Mouse (Mus musculus) inflammation-experienced regulatory T-cells, adult 16 weeks (primary cell): Measurements from ENCODE around the gene Ang. TPM values are rescaled to one million over a fixed set of nuclear protein-coding genes. Genes with fewer than 3 reads are reported as not detected.

Source experiments
- polyA plus RNA-seq: library from polyadenylated mRNA; unstranded; fragments of 100-300 nt; shearing (Covaris generic); gene quantifications from one replicate; pipeline ENCODE4 v1.2.1, GENCODE M21; 2017

Gene Ang
- 5.2 TPM for polyA plus RNA-seq

GRCm38 (mm10) chr14:51090921-51091900 lies at the start of gene Ang, which contains the start of gene Rnase4:
Gene Ang (plus strand): TSS chr14:51091150.
Gene Rnase4 (plus strand): TSS chr14:51091077.

GRCm38 (mm10) chr14:51041769-51042168 lies 49.2 kb upstream of the Ang start, which contains the start of gene Rnase9:
Gene Rnase9 (minus strand): TSS chr14:51041869.

DNA sequence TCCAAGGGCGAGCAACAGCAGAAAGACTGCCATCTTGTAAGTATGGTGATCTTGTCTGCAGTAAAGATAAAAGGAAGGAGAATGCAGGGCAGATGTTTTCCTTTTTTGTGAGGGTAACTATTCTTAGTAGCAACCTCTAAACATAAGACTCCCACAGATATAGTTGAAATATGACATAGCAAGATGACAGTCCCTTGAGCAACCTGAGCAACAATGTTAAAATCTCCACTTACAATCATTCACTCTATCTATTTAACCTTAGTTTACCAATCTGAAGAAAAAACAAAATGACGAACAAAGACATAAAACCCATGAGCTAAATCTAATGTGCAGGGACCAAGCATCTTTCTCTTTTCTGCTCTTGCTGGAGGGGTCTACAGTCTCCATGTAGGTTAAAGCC lies 40.9 kb upstream of the Ang start, which contains the start of gene Rnase11:
Gene Rnase11, minus strand, starts transcription at position 101 of the 400 bp plus-strand sequence.

DNA sequence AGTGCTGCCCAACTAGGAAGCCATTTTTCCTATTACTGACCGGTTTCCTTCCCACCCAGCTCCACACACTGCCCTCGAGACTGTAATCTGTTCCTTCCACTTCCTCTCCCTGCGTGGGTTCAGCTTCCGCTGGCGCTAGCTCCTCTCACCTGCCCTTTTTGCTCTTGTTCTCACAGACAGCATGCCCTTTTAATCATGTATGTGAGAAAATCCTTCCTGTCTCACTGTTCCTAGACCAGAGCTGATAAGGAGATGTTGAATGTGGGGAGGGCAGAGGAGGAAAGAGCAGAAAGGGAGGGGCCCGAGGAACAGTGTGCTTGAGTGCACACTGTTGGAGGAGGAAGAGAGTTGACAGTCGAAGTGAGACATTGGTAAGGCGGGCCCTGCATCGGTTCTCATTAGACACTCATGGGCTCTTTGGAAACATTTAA lies 33.5 kb upstream of the Ang start, which contains the start of gene Rnase12:
Gene Rnase12, minus strand, starts transcription at position 261 of the 431 bp plus-strand sequence.

GRCm38 (mm10) chr14:51074335-51074734 lies 16.6 kb upstream of the Ang start, which contains the start of gene Olfr750:
Gene Olfr750 (minus strand): TSS chr14:51074435.

DNA sequence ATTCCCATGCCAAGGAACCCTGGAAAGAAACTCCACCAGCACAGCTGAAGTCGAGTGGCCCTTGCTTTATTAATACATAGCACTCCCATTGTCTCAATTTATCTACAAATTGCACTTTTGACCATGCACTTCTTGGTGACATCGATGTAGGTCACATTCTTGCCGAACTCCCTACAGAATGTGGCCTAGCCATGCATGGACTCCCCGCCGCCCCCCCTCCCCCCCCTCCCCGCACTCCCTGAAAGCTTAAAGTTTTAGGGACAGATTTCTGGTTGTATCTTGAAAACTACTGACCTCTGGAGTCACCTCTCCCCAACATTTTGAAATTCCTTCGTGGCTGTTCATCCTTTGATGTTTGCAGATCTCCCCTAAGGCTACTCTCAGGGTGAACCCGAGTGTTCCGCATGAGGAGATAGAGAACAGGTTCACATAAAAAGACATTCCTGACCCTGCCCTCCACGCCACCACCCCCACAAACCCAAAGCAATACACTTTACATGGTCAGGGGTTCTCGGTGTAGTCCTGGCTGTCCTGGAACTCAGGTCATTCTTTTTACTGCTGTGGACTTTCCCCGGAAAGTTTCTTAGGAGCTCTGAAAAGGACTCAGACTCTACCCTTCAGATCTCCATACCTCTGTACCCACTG lies 23.1 kb downstream of the Ang start, which contains the start of gene Eddm3b:
Gene Eddm3b, plus strand, starts transcription at position 511 of the 645 bp plus-strand sequence.

GRCm38 (mm10) chr14:51146685-51147084 lies 55.7 kb downstream of the Ang start, which contains the start of gene Rnase1:
Gene Rnase1 (minus strand): TSS chr14:51146785.

Other genes starting within 250 kb of the Ang start
- 26.3 TPM for gene Tep1, start 220.6 kb upstream of the Ang start, polyA plus RNA-seq
- not detected for gene Klhl33, start 193.6 kb upstream of the Ang start, polyA plus RNA-seq
- gene Osgep, start 166.3 kb upstream of the Ang start, polyA plus RNA-seq = 123 TPM
- gene Apex1, start 166.2 kb upstream of the Ang start, polyA plus RNA-seq = 66.0 TPM
- 17.4 TPM for gene Pip4p1, start 160.3 kb upstream of the Ang start, polyA plus RNA-seq
- gene Pnp, start 160.1 kb upstream of the Ang start, polyA plus RNA-seq = 72.3 TPM
- not detected for gene Gm49342, start 146.6 kb upstream of the Ang start, polyA plus RNA-seq
- 0.77 TPM for gene Pnp2, start 135.2 kb upstream of the Ang start, polyA plus RNA-seq
- gene Rnase10, start 83.4 kb upstream of the Ang start, polyA plus RNA-seq = not detected
- not detected for gene Rnase9, start 49.3 kb upstream of the Ang start, polyA plus RNA-seq
- not detected for gene Rnase11, start 41.0 kb upstream of the Ang start, polyA plus RNA-seq
- gene Rnase12, start 33.5 kb upstream of the Ang start, polyA plus RNA-seq = not detected
- gene Olfr750, start 16.7 kb upstream of the Ang start, polyA plus RNA-seq = 0.16 TPM
- 23.0 TPM for gene Rnase4, start 73 bp upstream of the Ang start, polyA plus RNA-seq
- gene Eddm3b, start 23.3 kb downstream of the Ang start, polyA plus RNA-seq = not detected
- gene Rnase6, start 32.8 kb downstream of the Ang start, polyA plus RNA-seq = 2.7 TPM
- gene Rnase1, start 55.6 kb downstream of the Ang start, polyA plus RNA-seq = not detected
- not detected for gene Rnase2b, start 71.1 kb downstream of the Ang start, polyA plus RNA-seq
- not detected for gene Ang2, start 108.0 kb downstream of the Ang start, polyA plus RNA-seq
- gene Ear14, start 112.2 kb downstream of the Ang start, polyA plus RNA-seq = not detected
- not detected for gene Rnase2a, start 165.0 kb downstream of the Ang start, polyA plus RNA-seq